Mouse (Mus musculus): Measurements from ENCODE around the gene Mettl22. TPM values are rescaled to one million over a fixed set of nuclear protein-coding genes. Genes with fewer than 3 reads are reported as not detected.
A peak's percentile ranks its signal among the peaks of the same experiment; 100 is the strongest.

Gene Mettl22
- polyA plus RNA-seq, 1 experiment: 15.6 TPM

DNA sequence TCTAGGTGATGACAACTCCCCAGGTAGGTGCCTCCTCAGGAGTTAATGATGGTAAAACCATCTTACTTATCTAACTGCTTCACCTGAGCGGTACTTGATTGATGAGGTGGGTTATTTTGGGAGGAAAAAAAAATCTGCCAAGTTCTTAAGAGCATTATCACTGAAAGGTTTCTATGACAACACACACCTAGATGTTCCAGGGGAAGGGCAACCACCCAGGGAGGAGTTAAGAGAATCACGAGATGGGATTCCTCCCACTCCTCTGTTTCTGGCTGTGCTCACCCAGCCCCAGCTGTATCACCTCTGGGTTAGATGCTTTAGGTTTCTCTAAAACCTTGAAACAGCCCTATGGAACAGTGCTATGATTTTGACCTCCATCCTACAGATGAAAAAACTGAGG lies 26.4 kb downstream of the Mettl22 start:
- H3K27ac ChIP-seq (ENCODE audit: insufficient read depth, low read length): no peak overlapping the region
- H3K4me3 ChIP-seq (ENCODE audit: insufficient read depth, low read length): no peak overlapping the region
- no peaks in the 10 kb centered on the region for H3K4me1 ChIP-seq (ENCODE audit: control insufficient read depth, insufficient read depth, low read length)
- TF ChIP-seq CTCF (IDR thresholded peaks at IDR 0.05; ENCODE audit: borderline replicate concordance, insufficient read depth, low read length) (no peak), POLR2A (IDR thresholded peaks at IDR 0.05; ENCODE audit: low read depth, low read length) (no peak)

DNA sequence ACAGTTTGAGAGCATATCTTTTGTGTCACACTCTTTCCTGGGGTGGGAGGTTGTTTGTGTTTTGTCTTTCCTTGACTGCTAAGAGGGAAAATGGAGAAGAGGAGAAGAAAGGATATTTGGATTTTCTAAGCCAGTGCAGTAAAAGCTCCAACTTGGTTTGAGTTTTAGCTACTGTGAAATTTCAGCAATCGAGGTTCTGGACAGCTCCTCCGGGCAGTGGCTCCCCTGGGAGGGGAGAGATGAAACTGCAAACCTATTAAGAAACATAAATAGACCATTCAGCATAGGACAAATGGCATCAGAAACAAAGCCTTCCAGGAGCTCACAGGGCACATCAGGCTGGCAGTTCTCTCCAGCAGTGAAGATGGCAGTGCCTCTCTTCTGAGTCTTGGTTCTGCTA lies 33.7 kb downstream of the Mettl22 start:
- Histone ChIP-seq H3K27ac (ENCODE audit: insufficient read depth, low read length) (no peak overlapping the region), H3K4me3 (ENCODE audit: insufficient read depth, low read length) (no peak overlapping the region), H3K4me1 (ENCODE audit: control insufficient read depth, insufficient read depth, low read length) (no peaks in the 10 kb centered on the region)
- TF ChIP-seq CTCF (IDR thresholded peaks at IDR 0.05; ENCODE audit: borderline replicate concordance, insufficient read depth, low read length): no peak
- TF ChIP-seq POLR2A (IDR thresholded peaks at IDR 0.05; ENCODE audit: low read depth, low read length): no peak

DNA sequence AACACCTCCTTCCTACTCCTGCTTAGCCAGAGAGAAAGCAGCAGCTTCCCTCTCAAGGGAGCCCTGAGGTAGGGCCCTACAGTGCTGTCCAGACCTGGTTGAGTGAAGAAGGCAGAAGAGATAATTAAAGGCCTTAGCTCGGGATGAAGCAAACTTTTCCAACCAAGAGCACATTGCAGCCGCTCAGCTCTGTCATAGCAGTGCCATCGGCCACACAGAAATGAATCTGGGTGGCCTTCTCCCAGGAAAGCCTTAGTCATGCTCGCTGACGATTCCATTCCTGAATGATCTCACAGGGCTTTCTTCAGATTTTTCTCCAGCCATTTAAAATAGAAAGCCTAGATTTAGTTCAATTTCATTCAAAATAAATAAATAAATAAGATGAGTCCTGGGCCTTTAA lies 39.3 kb downstream of the Mettl22 start:
- TF ChIP-seq CTCF (IDR thresholded peaks at IDR 0.05; ENCODE audit: borderline replicate concordance, insufficient read depth, low read length) (no peak), POLR2A (IDR thresholded peaks at IDR 0.05; ENCODE audit: low read depth, low read length) (no peak)
- no peak overlapping the region for H3K4me3 ChIP-seq (ENCODE audit: insufficient read depth, low read length)
- H3K4me1 ChIP-seq (ENCODE audit: control insufficient read depth, insufficient read depth, low read length): peaks cover 3% of the 10 kb centered on the region
- H3K27ac ChIP-seq (ENCODE audit: insufficient read depth, low read length): no peak overlapping the region

DNA sequence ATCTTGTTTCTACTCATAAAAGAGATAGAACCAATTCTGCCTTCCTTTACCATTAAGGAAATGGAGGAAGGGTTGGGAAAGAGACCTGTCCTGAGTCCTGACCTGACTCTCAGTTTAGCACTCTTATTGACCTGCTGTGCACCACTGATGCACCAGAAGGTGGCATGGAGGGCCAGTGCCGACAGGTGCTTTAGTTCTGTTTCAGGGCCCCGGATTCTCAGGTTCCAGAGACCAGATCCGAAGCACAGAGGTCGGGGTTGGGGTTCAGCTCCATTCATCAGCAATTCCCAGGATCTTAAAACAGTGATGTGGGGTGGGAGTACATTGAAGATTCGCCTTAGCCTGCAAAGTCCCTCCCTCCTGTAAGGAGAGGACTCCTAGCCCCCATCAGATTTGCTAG lies 42.2 kb downstream of the Mettl22 start:
- Histone ChIP-seq H3K4me1 (ENCODE audit: control insufficient read depth, insufficient read depth, low read length) (peaks cover 3% of the 10 kb centered on the region), H3K27ac (ENCODE audit: insufficient read depth, low read length) (no peak overlapping the region), H3K4me3 (ENCODE audit: insufficient read depth, low read length) (peak overlapping the region; percentile 38)
- TF ChIP-seq CTCF (IDR thresholded peaks at IDR 0.05; ENCODE audit: borderline replicate concordance, insufficient read depth, low read length): no peak
- no peak for TF ChIP-seq POLR2A (IDR thresholded peaks at IDR 0.05; ENCODE audit: low read depth, low read length)

DNA sequence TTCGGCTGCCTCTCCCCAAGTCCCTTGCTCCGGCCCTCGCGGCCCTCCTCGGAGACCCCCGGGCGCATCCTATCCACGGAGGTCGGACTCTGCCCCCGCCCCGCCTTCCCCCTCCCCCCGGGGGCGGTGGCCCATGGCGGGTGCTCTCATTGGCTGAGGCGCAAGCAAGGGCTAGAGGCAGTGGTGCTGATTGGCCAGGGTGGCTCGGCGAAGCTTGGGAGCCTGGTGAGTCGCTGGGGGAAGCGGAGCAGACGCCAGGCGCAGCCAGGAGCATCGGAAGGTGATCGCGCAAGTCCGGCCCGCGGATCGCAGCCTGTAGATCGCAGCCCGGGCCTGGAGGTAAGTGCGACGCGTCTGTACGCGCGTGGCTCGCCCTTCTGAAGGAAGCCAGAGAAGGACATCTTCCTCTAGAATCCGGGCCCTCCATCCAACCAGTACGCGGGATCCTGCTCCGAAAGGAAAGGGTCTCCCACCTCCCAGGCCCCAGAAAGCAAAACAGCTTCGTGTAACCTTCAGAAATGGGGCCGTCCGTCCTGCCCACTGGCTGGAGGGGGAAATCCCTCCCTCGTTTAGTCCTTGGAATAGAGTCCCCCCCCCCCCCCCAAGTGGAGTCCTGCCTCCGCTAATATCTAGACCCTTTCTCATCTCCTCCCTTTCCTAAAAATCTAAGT lies 42.8 kb downstream of the Mettl22 start, which contains the start of gene Abat:
Abat (plus strand) TSS at position 194 of the 671 bp plus-strand sequence.
- no peak within 1 kb of the TSS for H3K27ac ChIP-seq (ENCODE audit: insufficient read depth, low read length)
- peaks cover 3% of the 10 kb centered on the region for H3K4me1 ChIP-seq (ENCODE audit: control insufficient read depth, insufficient read depth, low read length)
- TF ChIP-seq POLR2A (IDR thresholded peaks at IDR 0.05; ENCODE audit: low read depth, low read length) (peak; percentile 87), CTCF (IDR thresholded peaks at IDR 0.05; ENCODE audit: borderline replicate concordance, insufficient read depth, low read length) (no peak)
- H3K4me3 ChIP-seq (ENCODE audit: insufficient read depth, low read length): peak within 1 kb of the TSS; percentile 41

DNA sequence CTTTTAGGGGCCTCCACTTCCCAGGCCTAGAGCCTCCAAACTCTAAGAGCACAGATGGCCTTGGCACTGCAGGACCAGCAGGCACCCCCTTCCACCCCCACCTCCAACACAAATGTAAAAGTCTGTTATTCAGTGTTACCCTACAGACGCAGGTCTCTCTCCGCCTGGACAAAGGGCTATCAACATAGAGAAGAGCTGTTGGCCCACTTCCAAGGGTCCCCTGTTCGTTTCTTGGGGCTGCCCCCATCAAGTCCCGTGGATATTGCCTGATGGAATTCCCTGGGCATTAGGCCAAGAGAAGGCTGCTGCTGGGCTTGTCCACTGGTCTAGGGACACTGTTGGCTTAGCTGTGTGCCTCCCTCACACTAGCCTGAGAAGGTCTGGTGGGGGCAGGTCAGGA lies 43.6 kb downstream of the Mettl22 start:
- Histone ChIP-seq H3K4me3 (ENCODE audit: insufficient read depth, low read length) (peak overlapping the region; percentile 41), H3K27ac (ENCODE audit: insufficient read depth, low read length) (no peak overlapping the region), H3K4me1 (ENCODE audit: control insufficient read depth, insufficient read depth, low read length) (peaks cover 3% of the 10 kb centered on the region)
- TF ChIP-seq POLR2A (IDR thresholded peaks at IDR 0.05; ENCODE audit: low read depth, low read length) (no peak), CTCF (IDR thresholded peaks at IDR 0.05; ENCODE audit: borderline replicate concordance, insufficient read depth, low read length) (no peak)

DNA sequence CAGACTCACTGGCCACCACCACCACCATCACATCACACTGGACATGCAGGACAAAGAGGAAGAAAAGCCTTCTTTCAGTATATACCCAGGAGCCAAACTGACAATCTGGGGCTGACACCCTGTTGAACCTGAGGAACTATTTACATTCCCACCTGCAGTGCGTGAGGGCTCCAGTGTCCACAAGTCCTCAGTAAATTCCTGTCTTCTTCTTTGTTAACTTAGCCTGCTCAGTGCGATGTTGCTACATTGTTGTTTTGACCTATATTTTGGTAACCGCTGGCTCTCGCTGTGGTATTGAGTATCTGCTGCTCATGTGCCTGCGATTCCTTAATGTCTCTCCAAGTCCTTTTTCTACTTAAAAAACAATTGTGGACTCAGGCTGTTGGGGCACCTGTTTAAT lies 49.9 kb downstream of the Mettl22 start:
- Histone ChIP-seq H3K4me3 (ENCODE audit: insufficient read depth, low read length) (no peak overlapping the region), H3K4me1 (ENCODE audit: control insufficient read depth, insufficient read depth, low read length) (no peaks in the 10 kb centered on the region), H3K27ac (ENCODE audit: insufficient read depth, low read length) (no peak overlapping the region)
- TF ChIP-seq POLR2A (IDR thresholded peaks at IDR 0.05; ENCODE audit: low read depth, low read length) (no peak), CTCF (IDR thresholded peaks at IDR 0.05; ENCODE audit: borderline replicate concordance, insufficient read depth, low read length) (no peak)

DNA sequence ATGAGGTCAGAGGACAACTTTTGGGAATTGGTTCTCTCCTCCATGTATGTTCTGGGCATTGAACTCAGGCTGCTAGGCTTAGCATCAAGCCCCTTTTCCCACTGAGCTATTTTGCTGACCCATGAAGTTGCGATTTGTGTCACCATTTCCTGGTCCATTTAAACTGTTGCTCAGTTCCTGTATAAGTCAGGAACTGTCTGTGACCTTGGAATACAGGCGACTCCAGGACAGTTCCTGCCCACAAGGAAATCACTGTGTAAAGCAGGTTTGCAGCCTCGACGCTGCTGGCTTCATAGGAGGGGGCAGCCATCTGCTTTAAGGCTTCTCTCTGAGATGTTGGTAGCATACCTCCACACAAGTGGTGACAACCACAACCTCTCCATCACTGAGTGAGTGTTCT lies 50.7 kb downstream of the Mettl22 start:
- Histone ChIP-seq H3K4me3 (ENCODE audit: insufficient read depth, low read length) (no peak overlapping the region), H3K4me1 (ENCODE audit: control insufficient read depth, insufficient read depth, low read length) (no peaks in the 10 kb centered on the region), H3K27ac (ENCODE audit: insufficient read depth, low read length) (no peak overlapping the region)
- TF ChIP-seq POLR2A (IDR thresholded peaks at IDR 0.05; ENCODE audit: low read depth, low read length) (no peak), CTCF (IDR thresholded peaks at IDR 0.05; ENCODE audit: borderline replicate concordance, insufficient read depth, low read length) (no peak)

DNA sequence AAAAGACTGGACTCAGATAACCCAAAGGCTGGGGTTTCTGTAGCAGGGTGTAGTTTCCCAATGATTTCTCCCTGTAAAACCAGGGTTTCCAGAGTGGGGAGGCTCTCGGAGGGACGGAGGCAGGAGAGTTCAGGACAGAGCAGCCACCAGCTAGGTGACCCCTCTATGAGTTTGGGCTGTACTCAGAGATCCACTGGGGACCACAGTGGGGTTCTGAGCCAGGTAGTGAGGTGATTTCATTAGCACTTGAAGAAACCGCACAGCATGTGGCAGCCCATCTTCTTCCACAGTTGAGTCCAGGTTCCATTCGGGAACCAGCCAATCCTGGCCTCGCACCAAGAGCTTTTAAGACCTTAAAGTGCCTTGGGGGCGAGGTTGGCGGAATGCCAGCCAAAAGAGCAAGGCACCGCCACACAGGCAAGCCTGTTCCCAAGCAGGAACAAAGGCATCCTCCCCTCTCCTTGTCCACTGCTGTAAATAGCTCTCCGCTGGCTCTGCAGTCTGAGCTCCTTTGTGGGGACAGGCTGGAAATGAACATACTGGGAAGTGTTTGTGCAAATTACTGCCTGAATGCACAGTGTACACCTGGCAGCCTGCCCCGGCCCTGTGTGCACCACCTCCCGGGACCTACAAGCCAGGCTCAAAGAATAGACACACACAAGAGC lies 53.0 kb downstream of the Mettl22 start:
- no peak overlapping the region for H3K27ac ChIP-seq (ENCODE audit: insufficient read depth, low read length)
- TF ChIP-seq POLR2A (IDR thresholded peaks at IDR 0.05; ENCODE audit: low read depth, low read length): no peak
- no peak overlapping the region for H3K4me3 ChIP-seq (ENCODE audit: insufficient read depth, low read length)
- no peaks in the 10 kb centered on the region for H3K4me1 ChIP-seq (ENCODE audit: control insufficient read depth, insufficient read depth, low read length)

DNA sequence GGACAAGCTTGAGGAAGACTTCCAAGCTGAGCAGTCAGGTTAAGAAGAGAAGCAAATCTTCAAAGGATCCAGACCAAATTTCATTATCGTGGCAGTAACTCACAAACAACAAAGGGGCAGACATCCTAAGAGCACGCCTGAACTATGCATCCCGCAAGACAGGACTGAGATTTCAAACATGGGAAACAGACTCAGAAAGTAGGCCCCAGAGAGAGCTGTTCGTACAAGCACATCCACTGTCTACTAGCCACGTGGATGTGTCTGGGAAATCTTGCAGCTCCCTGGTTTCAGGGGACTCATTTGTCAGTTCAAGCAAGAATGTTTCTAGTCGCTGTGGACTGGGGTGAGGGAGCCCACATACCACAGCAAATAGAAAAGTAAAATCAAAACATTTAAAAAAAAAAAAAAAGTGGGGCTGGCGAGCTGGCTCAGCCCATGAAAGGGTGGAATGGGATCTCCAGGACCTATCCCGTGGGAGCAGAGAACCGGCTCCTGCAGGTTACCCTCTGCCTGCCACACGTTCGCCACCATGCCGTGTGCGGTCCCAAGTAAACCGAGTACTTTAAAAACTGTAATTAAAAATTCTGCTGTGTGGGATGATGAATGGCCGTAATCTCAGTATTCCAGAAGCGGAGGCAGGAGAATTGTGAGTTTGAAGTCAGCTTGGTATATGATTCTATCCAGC lies 53.7 kb downstream of the Mettl22 start:
- H3K27ac ChIP-seq (ENCODE audit: insufficient read depth, low read length): no peak overlapping the region
- H3K4me3 ChIP-seq (ENCODE audit: insufficient read depth, low read length): no peak overlapping the region
- TF ChIP-seq POLR2A (IDR thresholded peaks at IDR 0.05; ENCODE audit: low read depth, low read length): no peak
- no peak for TF ChIP-seq CTCF (IDR thresholded peaks at IDR 0.05; ENCODE audit: borderline replicate concordance, insufficient read depth, low read length)
- no peaks in the 10 kb centered on the region for H3K4me1 ChIP-seq (ENCODE audit: control insufficient read depth, insufficient read depth, low read length)
